Mouse (Mus musculus) testis, postnatal 10 days (tissue): ENCODE results near the gene Gm10570.

Experiments used
- DNase-seq: peaks from one replicate; pipeline ENCODE4 v3.0.0; 2021; ENCODE audit warnings: low spot score

The Gm10570 gene

DNA sequence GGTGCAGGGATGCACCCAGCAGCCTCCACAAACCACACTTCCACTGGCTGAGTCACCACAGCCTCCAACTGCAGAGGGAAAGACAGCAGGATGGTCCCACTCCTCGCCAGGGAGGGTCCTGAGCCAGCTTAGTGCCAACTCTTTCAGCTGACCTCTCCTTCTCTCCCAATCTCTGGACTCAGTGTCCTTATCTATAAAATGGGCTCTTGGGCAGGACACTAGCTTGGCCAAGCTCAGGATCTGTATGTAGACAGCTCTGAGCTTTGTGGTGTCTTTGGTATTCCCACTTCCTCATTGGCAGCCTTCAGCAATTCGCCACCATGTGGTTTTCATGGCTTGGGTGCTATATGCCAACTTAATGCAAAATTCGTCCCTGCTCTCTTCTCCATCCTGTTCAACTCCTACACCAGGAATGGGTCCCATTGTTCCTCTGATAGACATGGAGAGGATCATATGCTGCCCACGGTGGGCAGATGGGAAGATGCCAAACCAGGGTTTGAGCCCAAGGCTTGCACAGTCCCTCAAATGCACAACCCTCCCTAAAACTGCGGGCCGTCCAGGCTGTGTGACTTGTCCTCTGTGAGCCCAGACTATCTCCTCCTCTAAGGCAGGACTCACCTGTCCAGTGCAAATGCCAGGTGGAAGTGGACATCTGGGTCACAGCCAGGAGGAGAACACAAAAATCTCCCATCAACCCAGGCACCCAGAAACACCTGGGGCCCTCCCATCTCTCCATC, 37.7 kb downstream of the Gm10570 start:
- DNase-seq, result no peak

DNA sequence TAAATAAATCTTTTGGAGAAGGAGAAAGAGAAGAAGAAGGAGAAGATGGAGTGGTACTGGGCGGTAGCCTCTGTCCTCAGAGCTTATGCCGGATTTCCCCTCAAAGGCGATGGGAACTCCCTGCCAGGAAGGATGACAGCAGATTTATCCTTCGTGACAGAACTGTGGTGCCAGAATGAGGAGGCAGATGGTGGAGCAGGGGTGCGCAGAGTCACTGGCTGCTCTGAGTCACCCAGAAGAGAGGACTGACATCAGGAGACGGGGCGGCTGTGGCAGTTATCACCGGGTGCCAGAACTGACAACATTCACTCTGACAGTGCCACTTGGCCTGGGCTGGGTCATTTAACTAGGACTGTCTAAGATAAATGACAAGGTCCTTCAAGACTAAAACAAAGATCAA, 38.4 kb downstream of the Gm10570 start:
- DNase-seq, result no peak

DNA sequence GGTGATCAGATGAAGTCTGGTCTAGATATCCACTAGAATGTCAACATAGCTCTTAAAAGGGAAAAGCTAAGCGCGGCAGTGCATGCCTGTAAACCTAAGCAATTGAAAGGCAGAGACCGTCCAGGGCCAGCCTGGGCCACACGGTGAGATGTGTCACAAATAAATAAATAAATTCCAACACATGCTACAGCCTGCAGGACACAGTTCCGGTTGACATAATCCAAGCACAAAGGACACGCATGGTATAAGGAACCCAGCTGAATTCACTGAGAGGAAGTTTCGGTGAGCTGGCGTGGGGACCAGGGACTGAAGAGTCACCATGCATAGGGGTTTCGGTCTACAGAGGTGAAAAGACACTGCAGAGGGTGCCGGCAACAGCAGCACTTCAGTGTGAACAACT, 39.7 kb downstream of the Gm10570 start:
- DNase-seq, result no peak

DNA sequence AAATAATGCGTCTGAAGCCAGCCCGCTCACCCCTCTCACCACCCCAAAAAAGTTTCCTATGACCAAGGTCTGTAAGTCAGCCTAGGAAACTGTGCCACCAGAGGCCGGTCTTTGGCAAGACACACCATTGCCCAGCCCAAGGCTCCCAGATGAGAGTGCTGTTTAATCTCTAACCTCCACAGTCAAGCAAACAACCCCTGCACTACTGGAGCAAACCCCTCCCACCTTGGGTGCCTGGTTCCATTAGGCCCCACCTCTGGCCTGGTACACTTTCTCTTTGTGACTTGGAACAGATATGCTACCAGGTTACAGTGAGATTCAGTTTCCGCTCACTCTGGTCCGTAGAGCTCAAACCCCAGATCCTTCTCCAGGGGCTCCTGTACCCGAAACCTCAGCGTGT, 41.4 kb downstream of the Gm10570 start:
- DNase-seq, result no peak

DNA sequence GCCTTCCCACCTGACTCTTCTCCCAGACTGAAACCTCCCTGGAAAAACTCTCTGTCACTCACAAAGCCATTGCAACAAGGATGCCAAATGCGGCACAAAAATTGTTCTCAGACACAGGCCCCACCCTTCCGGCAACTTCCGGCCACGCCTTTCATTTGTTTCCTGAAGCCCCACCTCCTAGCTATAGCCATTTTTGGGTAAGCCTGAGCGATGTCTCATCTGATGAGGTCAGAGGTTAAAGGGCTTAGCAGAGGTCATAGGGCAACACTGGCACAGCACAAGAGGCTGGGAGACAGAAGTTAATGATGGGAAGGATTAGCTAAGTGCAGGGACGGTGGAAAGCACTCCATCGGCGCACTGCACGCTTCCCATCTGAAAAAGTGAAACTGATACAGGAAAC, 41.9 kb downstream of the Gm10570 start:
- no peak for DNase-seq

DNA sequence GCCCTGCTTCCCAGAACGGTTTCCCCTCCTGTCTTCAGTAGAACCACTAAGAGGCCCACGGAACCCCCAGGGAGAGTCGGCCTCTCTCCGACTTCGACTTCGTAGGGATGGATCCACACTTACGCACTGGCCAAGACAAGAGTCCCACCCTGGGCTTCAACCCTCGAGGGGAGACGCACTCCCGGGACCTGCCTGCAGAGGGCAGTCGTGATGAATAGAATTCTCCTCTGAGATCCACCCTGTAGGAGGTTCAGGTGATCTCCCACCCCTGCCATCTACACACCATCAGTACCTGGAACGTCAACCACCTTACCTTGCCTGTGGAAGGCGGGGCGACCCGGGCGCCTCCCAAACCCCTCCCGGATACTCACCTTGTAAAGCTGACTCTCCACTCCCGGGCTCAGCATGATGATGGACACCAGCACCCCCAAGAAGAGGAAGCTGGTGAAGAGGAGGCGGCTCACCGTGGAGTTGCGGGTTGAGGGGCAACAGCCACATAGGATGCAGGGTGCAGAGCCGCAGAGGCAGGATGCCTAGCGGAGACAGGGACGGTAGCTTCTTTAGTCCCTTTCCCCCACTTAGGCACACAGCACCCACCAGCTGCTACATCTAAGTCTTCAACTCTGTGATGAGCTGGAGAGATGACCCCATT, 43.6 kb downstream of the Gm10570 start:
- peak; percentile 86 for DNase-seq

DNA sequence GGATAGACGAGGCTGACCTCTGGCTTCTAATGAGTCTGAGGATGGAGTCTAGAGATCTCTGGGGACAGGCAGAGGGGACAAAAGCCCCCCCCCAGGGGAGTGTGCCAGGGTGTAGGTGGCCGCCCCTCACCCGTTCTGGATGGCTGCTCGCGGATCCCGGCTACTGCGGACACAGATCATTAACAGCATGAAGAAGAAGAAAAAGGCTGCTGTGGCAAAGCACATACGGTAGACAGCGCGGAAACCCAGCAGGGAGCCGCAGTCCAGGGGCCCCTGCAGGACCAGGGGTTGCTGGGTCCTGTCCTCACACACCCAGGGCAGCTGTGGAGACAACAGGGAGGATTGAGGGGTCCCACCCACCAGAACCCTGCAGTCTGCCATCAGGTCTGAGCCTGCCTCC, 44.3 kb downstream of the Gm10570 start:
- DNase-seq, result no peak

DNA sequence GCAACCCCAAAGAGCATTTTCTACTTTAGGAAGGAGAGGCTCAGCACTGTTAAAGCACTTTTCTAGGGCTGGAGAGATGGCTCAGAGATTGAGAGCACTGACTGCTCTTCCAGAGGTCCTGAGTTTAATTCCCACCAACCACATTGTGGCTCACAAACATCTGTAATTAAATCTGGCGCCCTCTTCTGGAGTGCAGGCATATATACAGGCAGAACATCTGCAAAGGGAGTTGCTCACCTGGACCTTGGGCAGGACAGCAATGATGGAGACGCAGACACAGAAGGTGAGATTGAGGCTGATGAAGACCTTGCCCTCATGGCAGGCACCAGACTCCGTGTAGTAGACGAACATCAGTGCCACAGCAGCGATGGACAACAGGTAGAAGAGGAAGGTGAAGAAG, 48.1 kb downstream of the Gm10570 start:
- DNase-seq, result no peak
